Mouse (Mus musculus) liver, postnatal 0 days (tissue): ENCODE measurements around the gene Ccr3.

Source experiments
- CTCF ChIP-seq: sonication (generic); IDR thresholded peaks from 2 replicates; pipeline ENCODE4 v1.5.1; 2016; ENCODE audit warnings: antibody characterized with exemption, low read depth
- EP300 ChIP-seq: IDR thresholded peaks from 2 replicates; pipeline ENCODE4 v1.6.1; 2016; ENCODE audit warnings: antibody characterized with exemption, low read depth, mild to moderate bottlenecking

- TF ChIP-seq CTCF (no peak), EP300 (no peak)
Measured at GRCm38 (mm10) chr9:124068098-124069058, 46.6 kb downstream of the Ccr3 start.
